Mouse (Mus musculus): ENCODE results near the gene Enho. TPM values are rescaled to one million over a fixed set of nuclear protein-coding genes. Genes with fewer than 3 reads are reported as not detected.

Gene Enho
- polyA plus RNA-seq, 1 experiment = not detected

DNA sequence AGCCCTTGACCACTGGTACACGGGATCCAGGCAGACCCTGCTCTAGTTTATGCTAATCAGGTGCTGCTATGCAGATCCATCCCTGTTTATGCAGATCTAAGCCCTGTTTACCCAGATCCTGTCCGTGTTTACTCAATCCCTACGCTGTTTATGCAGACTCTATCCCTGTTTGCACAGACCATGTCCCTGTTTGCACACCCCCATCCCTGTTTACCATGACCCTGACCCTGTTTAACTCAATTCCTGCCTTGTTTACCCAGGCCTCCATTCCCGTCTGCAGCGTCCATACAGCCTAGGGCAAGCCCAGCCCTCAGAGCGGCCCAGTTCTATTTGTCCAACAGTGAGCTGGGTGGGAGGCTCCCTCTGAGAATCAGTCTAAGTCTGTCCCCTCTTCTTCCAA is 9.9 kb downstream of the Enho start:
- peaks cover 6% of the 10 kb centered on the region; the same call in 1 of the 2 replicates for H3K4me1 ChIP-seq (ENCODE audit: control insufficient read depth, insufficient read depth, insufficient read length, low read length)
- H3K4me3 ChIP-seq (ENCODE audit: insufficient read depth, low read depth, low read length) = no peak overlapping the region
- H3K27ac ChIP-seq (replicated peaks; ENCODE audit: low read depth, low read length) = no peak overlapping the region

DNA sequence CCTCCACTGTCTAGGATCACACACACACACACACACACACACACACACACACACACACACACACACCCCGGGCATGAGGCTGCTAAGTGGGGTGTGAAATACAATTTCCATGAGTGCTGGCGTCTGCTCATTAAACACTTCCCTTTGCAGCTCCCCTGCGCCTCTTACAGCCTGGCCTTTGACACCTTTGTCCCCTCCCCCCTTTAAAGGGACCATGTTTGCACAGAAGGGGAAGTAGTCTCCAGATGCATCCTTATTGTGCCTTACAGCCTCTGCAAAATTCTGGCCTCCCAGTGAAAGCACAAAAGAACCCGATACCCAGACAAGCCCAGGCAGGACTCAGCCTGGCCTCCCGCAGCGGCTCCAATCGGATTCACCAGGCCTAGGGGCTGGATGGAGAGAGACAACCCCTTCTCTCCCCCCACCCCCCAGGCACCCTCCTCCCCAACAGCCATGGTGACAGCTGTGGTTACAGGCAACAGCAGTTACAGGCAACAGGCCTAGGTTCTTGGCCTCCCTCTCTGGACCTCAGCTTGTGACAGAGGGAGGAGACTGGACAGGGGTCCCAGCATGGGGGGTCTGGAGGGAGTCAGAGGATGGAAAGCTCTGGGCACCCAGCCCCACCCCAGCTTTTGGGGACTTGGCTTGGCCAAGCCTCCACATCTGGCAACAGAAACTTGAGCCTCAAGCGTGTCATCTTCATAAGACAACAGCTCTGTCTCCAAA is 11.8 kb downstream of the Enho start:
- Histone ChIP-seq H3K4me1 (ENCODE audit: control insufficient read depth, insufficient read depth, insufficient read length, low read length) (peaks cover 6% of the 10 kb centered on the region; the same call in 1 of the 2 replicates), H3K27ac (replicated peaks; ENCODE audit: low read depth, low read length) (no peak overlapping the region), H3K4me3 (ENCODE audit: insufficient read depth, low read depth, low read length) (no peak overlapping the region)

DNA sequence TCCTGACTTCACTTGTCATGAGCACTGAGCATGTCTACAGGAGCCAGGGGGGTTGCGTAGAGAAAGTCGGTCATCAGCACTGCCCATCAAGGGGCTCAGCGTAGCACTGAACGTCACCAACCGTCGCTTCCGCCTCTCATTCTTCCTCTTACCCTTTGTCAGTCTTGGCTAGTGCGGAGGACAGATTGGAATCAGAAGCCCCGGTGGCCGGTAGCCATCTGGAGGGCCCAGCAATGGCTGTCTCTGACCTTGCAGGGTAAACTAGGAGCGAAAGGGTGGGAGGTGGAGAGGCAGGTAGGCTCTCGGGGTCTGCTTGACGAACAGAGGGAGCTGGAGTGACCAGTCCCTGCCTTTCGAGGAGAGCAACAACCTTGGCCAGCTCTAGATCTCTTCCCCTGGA is 18.1 kb downstream of the Enho start:
- H3K4me3 ChIP-seq (ENCODE audit: insufficient read depth, low read depth, low read length) = no peak overlapping the region
- H3K4me1 ChIP-seq (ENCODE audit: control insufficient read depth, insufficient read depth, insufficient read length, low read length) = peaks cover 3% of the 10 kb centered on the region; the same call in 1 of the 2 replicates
- H3K27ac ChIP-seq (replicated peaks; ENCODE audit: low read depth, low read length) = no peak overlapping the region

DNA sequence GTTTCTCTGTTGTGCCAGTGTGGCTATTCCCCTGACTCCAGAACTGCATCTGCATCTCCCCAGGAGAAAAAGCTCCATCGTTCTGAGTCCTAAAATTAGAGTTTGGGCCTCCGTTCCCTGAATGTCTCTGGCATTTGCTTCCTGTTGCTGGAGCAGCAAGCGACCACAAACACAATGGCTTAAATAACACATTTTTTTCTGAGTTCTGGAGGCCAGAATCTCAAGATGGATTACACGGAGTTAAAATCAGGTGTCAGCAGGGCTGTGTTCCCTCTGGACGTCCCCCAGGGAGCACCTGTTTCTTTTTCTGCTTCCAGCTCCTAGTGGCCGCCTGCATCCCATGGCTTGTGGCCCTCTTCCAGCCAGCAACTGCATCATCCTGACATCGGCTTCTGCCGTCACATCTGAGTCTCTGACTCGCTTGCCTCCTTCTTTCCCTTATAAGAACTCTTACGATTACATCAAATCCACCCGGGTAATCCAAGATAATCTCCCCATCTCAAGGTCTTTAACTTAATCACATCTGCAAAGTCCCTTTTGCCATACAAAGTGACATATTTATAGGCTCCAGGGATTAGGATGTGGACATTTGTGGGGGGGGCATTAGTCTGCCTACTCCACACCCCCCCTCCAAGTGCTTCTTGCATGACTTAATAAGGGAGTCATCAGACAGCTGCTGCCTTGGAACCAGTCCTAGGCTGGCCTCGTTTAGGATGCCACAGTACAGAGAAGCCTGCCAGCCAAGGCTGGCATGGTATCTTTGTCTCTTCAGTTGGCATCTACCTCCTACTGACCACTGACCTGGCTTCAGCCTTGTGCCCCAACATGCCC is 21.0 kb downstream of the Enho start:
- Histone ChIP-seq H3K4me3 (ENCODE audit: insufficient read depth, low read depth, low read length) (no peak overlapping the region), H3K4me1 (ENCODE audit: control insufficient read depth, insufficient read depth, insufficient read length, low read length) (no peaks in the 10 kb centered on the region), H3K27ac (replicated peaks; ENCODE audit: low read depth, low read length) (no peak overlapping the region)

DNA sequence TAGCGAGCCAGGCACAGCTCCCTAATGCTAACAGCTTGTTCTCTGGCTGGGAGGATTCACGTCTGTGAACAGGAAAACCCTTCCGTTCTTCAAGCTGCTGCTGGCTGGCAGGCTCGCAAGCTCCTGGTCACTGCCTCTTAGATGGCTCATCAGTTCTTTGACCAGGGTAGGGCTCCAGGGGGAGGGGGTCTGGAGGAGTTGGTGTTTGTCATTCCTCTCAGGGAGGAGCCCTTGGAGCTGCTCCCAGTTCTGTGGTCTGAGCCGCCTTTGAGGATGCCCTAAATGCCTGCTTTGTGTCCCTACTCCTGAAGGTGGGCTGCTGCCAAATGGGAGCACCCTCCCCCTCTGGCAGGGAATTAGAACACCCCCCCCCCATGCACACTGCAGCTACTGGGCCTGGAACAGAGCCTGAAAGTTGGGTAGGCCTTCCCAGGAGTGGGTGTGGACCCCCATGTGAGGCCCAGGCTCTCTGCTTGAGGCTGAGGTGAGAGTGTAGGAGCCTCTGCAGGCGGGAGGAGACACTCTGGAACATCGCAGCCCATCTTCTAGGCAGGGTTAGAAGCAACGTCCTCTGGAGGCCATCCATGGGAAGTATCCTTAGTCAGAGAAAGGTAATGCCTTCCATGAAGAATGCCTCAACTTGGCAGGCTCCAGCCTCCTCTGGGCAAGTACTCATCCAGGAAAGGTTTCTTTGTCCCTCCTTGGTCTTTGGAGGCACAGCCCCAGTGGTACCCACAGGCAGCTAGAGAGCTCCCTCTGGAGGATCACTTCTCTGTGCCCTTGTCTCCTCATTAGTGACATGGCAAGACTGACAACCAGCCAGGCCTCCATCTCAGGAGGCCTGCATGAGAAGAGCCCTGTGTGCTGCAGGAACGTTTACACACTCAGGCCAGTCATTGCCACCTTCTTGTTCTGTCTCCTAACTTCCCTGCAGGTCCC is 24.2 kb downstream of the Enho start:
- H3K4me1 ChIP-seq (ENCODE audit: control insufficient read depth, insufficient read depth, insufficient read length, low read length) = no peaks in the 10 kb centered on the region
- no peak overlapping the region for H3K4me3 ChIP-seq (ENCODE audit: insufficient read depth, low read depth, low read length)
- no peak overlapping the region for H3K27ac ChIP-seq (replicated peaks; ENCODE audit: low read depth, low read length)

DNA sequence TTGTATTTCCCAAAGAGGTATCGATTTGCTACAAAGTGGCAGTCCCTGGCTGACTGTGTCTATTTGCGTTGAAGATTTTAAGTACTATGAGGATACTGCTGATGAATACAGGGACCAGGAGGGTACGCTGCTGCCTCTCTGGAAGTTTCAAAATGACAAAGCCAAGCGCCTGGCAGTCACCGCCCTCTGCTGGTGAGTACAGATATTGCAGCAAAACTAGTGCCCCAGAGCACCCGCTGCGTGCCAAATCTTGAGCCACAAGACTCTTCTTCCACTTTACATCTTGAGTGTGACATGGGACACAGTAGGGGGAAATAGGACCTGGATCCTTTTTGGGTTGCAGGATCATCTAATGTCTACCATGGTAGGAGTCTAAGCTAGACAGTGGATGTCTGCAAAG is 26.0 kb downstream of the Enho start:
- Histone ChIP-seq H3K4me3 (ENCODE audit: insufficient read depth, low read depth, low read length) (no peak overlapping the region), H3K4me1 (ENCODE audit: control insufficient read depth, insufficient read depth, insufficient read length, low read length) (no peaks in the 10 kb centered on the region), H3K27ac (replicated peaks; ENCODE audit: low read depth, low read length) (no peak overlapping the region)

DNA sequence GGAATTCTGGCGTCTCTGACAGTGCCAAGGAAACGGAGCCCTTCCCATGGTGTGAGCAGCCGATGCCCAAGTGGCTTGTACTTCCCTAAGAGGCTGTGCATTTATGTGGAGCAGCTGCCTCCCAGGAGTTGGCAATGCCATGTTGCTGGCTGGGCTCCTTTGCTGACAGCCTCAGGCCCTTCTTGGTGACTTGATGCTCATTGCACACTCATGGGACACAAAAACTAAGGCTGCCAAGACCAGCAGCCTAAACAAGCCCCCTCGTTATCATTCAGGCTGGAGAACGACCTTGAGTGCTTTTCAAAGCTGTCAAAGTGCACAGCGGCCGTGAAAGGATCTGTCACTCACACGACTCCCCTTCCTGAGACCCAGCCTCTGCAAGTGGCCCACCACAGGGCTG is 28.0 kb downstream of the Enho start:
- no peaks in the 10 kb centered on the region for H3K4me1 ChIP-seq (ENCODE audit: control insufficient read depth, insufficient read depth, insufficient read length, low read length)
- no peak overlapping the region for H3K27ac ChIP-seq (replicated peaks; ENCODE audit: low read depth, low read length)
- H3K4me3 ChIP-seq (ENCODE audit: insufficient read depth, low read depth, low read length) = no peak overlapping the region

DNA sequence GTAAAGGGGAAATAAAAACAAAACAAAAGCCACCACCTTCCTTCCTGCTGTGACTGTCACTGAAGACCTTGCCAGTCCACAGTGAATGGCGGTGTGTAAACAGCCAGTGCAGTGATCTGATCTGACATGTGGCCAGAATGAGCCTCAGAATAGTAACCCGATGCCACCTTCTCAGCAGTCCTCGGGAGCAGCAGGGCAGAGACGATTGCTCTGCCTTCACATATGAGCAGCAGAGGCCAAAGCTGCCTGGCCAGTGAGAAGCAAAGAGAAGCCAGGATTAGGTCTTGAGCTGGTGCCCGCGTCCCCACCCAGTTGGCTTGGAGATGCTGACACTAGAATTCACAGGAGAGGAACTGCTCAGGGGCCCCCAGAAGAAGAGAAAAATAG is 29.5 kb downstream of the Enho start:
- no peak overlapping the region for H3K27ac ChIP-seq (replicated peaks; ENCODE audit: low read depth, low read length)
- H3K4me1 ChIP-seq (ENCODE audit: control insufficient read depth, insufficient read depth, insufficient read length, low read length) = no peaks in the 10 kb centered on the region
- H3K4me3 ChIP-seq (ENCODE audit: insufficient read depth, low read depth, low read length) = no peak overlapping the region

DNA sequence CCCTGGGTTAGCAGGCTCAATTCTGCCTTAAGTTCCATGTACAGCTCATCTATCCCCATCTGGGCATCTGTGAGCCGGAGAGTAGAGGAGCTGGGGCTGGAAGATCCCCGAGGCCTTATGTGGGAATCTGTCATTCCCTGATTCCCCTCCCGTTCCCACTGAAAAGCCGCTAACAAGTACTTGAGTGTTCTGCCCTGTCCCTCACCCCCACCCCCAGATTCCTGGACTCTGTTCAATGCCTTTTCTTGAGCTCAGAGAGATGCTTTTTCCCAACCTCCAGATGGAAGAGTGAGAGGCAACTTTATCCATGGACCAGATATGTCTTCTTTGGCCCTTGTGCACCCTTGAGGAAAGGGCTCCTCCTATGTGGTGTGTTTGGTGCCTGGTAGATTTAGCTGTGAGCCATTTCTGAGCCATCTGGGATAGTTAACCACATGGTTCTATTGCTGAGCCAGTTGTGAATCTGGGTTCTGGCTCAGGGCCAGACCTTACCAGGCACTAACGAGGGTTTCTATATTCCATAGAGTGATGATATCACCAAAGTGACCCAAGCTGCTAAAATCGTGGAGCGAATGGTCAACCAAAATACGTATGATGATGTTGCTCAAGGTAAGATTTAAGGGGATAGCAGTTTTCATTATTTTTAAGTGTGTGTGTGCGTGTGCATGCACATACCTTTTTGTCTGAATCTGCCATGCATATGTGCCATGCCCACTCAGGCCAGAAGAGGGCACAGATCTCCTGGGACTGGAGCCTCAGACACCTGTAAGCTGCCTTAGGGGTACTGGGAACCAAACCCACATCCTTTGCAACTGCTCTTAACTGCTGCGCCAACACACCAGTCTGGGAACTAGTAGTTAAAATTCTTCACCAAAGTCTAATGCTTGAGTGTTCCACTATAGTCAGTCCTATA is 30.2 kb downstream of the Enho start:
- Histone ChIP-seq H3K27ac (replicated peaks; ENCODE audit: low read depth, low read length) (no peak overlapping the region), H3K4me3 (ENCODE audit: insufficient read depth, low read depth, low read length) (no peak overlapping the region), H3K4me1 (ENCODE audit: control insufficient read depth, insufficient read depth, insufficient read length, low read length) (no peaks in the 10 kb centered on the region)

DNA sequence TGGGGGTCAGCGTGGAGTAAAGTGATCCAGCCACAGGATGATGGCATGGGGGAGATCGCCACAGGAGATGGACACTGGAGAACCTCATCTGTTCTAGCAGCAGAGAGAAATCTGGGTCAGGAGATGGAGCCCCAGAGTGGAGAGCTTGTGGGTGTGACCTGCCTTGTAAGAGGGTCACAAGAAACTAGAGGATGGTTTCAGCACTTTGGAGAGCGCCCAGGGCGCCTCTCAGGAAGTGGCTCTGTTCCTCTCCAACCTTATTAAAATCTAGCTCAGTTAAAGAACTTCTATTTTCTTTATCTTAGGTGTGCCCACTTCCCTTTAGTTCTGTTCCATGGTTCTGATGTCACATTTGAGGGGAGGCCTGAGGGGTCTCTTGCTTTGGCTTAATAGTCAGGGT is 33.3 kb downstream of the Enho start:
- H3K27ac ChIP-seq (replicated peaks; ENCODE audit: low read depth, low read length) = no peak overlapping the region
- H3K4me1 ChIP-seq (ENCODE audit: control insufficient read depth, insufficient read depth, insufficient read length, low read length) = no peaks in the 10 kb centered on the region
- no peak overlapping the region for H3K4me3 ChIP-seq (ENCODE audit: insufficient read depth, low read depth, low read length)

DNA sequence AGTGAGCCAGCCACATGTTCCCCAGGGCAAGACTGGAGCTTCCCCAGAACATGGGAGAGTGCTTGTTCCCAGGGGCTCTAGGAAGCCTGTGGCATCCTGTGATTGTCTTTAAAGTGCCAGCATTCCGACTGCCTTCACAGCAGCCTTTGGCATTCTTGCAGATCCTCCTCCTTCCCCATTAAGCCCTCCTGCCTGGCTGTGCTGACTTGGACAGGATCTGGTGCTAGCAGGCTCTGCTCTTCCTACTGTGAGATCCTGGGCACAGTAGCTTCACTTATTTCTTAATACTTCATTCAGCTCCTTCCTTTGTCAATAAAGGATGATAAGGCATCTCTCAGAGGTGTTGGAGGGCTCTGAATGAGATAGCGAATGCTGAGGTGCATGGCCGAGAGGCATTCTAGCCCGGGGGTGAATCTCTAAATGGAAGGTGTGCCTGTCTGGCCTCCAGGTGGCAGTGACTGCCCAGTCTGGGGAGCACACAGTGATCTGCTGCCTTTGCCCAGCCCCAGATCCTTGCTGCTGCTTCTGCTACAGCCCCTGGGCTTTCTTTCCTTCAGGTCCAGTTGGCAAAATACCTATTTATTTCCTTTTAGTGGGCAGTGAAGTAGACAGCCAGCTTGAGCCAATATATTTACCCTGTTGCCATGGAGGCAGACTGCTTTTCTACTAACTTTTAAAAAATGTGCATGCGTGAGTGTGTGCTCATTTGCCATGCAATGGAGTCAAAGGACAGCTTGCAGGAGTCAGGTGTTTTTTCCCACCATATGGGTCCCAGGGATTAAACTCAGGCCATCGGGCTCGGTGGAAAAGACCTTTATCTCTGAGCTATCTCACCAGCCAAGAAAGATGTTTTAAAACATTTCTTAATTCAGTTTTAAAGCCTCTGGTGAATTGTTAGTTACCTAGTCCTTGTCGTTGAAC is 35.4 kb downstream of the Enho start:
- no peak overlapping the region for H3K4me3 ChIP-seq (ENCODE audit: insufficient read depth, low read depth, low read length)

DNA sequence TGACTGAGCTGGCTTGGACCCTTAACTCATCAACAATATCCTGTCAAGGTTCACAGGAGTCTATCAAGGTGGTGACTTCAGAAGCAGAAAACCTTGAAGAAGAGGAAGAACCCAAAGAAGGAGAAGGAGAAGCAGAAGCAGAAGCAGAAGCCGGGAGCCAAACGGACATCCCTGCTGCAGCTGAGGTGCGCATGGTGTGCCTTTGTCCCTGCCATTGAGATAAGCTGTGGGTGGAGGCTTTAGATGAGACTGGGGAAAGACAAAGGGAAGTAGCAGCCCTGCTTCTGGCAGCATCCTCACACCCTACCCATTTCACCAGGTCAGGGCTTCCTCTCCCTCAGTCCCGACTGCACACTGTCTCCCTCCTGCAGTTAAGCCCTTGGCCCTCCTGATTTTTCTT is 37.3 kb downstream of the Enho start:
- H3K4me3 ChIP-seq (ENCODE audit: insufficient read depth, low read depth, low read length) = no peak overlapping the region
- H3K27ac ChIP-seq (replicated peaks; ENCODE audit: low read depth, low read length) = no peak overlapping the region
- H3K4me1 ChIP-seq (ENCODE audit: control insufficient read depth, insufficient read depth, insufficient read length, low read length) = no peaks in the 10 kb centered on the region

More for the DNA sequence above, 35.4 kb downstream of the Enho start:
- Histone ChIP-seq H3K27ac (replicated peaks; ENCODE audit: low read depth, low read length) (no peak overlapping the region), H3K4me1 (ENCODE audit: control insufficient read depth, insufficient read depth, insufficient read length, low read length) (no peaks in the 10 kb centered on the region)
